Comparison of ENCODE assay signal across 15 mouse cellular contexts in the genomic region with DNA sequence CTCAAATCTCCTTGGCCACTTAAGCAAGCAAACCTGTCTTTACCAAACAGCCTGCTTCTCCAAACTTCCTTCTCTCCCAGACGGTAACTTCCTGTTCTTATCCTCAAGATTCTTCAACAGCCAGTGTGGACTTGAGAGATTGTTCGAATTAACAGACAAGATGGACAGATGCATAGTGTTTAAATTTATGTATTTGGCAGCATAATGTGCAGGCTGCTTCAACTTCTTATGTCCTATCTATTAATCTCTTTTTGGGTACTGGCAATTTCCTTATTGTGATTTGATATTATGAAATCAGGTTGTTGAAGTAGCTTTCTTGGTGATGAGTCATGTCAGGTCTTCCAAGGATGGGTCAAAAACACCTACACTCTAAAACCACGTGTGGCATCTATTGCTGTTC.
"Had no signal": no experiment of that assay in that cellular context is flagged by ENCODE, and none has a peak within 500 bp of the region (broad histone marks: within the 10 kb centered on the region; RNA-seq: fewer than 3 reads in every experiment).

No protein-coding gene starts in this region.

- H3K27ac ChIP-seq: neural tube, embryonic 15.5 days; stomach, embryonic 15.5 days; stomach, postnatal 0 days had no signal

- H3K36me3 ChIP-seq: neural tube, embryonic 15.5 days; stomach, embryonic 15.5 days had no signal

- DNase-seq: retina, postnatal 1 day; right cerebral cortex, adult 18-20 months; right cerebral cortex, postnatal 14 days; right cerebral cortex, postnatal 25 days; right cerebral cortex, postnatal 4 days; spleen, adult 18-20 months; thymus, adult 18-20 months; thymus, adult 2 months; thymus, postnatal 14 days; thymus, postnatal 25 days; thymus, postnatal 36 days; thymus, postnatal 4 days had no signal

- H3K4me3 ChIP-seq: neural tube, embryonic 15.5 days; stomach, embryonic 15.5 days had no signal

- H3K9ac ChIP-seq: neural tube, embryonic 15.5 days; stomach, embryonic 15.5 days had no signal
